Mouse (Mus musculus) right cerebral cortex, postnatal 14 days (tissue): ENCODE measurements at regions not wholly inside any gene's neighbourhood (a gene's known extent, or its start where the extent isn't known, plus 50 kb on each side); places are given as distances from the start of the nearest gene placed in this dataset.

ENCODE experiments used
- DNase-seq: peaks from one replicate; pipeline ENCODE4 v3.0.0; 2022

- no peak for DNase-seq
Observed at GRCm38 (mm10) chr5:33548800-33549199, 80.6 kb downstream of the Fam53a start.

- DNase-seq = peak; percentile 71
Observed at GRCm38 (mm10) chr5:33543372-33543771, 86.1 kb downstream of the Fam53a start.

GRCm38 (mm10) chr5:33542643-33543042, 86.8 kb downstream of the Fam53a start:
- DNase-seq = no peak

GRCm38 (mm10) chr5:33542000-33542554, 87.4 kb downstream of the Fam53a start:
- no peak for DNase-seq

DNA sequence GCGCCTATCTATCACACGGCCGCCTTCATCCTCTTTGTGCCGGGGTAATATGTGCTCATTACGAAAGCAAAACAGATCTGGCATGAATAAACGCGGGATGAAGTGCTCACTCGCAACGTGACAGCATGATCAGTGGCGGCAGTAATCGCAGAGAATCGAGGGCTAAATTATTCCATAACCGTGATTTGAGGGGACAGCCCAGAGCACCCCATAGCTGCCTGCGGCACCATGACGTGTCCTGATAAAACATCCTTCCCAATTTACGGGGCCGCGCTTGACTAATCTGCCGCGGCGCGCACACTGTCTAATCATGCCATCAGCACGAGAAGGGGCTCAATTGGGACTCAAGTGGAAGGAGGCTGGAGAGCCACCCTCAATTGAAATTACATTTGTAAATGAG, 89.2 kb downstream of the Fam53a start:
- DNase-seq = no peak

DNA sequence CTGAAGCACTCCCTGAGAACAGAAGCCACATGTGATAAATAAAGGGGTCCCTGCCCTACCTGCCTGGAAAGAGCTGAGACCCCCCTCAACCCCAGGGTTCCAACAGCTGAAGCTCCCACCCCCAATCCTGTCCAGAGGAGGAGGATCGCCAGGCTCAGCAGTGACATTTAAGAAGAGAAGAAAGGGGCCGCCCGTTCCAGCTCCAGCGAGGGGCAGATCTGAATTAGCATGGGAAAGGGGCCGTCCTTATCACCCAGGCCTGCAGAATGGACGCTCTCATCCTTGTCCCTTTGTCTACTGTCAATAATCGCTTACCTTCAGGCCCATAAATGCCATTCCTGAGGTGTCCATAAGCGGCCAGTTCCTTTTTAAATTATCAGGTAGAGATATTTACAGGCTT, 92.0 kb downstream of the Fam53a start:
- DNase-seq = no peak

DNA sequence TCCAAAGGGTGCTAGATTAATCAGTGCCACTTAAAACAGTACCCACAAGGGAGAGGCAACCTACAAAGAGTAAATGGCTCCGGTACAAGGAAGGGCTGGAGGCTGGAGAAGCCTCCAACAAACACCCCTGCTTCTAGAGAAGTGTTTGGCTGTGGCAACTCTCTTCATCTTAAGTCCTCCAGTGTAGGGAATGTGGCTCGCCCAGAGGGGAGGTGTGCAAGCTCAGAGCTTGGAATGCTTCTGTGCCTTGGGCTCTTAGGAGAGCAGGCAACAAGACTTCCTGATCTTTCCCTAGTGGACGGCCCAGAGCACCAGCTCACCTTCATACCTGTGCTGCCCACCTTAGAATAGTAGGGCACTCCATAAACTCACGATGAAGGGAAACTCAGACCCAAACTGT, 92.4 kb downstream of the Fam53a start:
- DNase-seq = no peak

DNA sequence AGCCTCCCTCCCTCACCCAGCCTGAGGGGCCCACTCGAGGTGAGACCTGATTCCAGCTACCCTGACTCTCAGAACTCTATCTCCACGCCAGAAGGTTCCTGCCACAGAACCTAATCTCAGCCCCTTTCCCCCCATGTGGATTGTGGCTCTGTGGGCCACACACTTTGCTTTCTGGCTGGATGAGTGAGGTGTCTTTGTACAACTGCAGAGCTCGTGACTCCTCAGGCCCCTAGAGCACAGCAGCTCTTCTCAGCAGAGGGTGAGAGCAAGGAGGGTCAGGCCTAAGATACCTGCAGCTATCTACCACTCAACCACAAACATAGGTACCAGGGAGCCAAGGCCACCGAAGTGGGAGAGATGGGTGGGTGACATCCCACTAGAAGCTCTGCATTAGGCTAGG, 93.2 kb downstream of the Fam53a start:
- no peak for DNase-seq

DNA sequence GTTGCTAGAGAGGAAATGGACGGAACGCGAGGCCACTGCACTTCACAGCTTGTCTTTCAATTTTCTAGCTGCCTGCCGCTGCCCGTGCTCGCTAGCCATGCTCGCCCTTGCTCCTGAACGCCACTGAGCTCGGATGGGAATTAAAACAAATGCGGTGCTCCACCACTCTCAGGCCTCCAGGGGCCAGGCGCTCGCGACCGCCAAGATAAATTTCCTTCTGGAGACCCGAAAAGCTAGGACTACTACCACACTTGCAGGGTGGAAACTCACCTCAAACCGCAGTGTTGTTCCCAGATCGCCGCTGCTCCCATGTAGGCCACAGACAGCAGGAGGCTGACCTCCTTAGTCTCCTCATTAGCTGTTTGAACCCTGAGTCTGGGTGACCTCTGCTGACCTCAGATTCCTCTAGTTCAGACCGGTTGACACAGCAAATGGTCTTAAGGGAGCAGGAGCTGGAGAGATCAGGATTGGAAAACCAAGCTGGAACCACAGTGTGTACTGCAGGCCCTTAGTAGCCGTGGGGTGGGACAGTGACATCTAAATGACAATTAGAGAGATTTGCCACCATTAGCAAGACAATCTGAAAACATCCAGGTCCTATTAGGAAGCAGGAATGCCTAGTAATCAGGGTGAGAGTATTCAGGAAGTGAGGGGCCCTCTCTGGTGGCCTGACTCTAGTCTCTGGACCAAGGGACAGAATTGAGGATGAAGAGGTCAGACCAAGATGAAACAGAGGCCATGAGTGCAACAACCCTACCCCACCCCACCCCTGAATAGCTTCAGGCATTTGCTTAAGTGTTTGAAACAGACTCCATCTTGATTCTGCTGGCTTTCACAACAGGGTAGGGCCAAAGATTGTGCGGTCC, 94.1 kb downstream of the Fam53a start:
- DNase-seq = no peak

DNA sequence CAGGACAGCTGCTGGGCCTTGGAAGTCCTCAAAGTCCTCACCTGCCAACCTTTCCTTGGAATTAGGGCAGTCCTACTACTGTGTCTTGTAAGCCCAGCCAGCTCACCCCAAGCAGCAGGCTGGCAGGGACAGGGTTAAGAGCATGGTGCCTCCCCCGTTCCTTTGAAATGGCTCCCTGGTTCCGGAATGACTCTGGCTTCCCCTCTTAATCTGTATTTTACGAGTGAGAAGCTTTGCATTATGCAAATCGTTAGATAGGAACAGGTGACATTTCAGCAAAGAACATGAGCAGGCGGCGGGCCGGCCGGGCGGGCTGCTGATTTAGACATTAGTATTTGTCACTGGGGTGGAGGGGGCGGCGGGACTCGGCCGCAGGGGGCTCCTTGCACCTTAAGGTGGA, 95.1 kb downstream of the Fam53a start:
- DNase-seq = peak; percentile 16

- DNase-seq = no peak
Observed at GRCm38 (mm10) chr5:33533185-33533584, 96.2 kb downstream of the Fam53a start.

GRCm38 (mm10) chr5:33531263-33531662, 97.5 kb upstream of the Nkx1-1 start:
- DNase-seq = no peak

DNA sequence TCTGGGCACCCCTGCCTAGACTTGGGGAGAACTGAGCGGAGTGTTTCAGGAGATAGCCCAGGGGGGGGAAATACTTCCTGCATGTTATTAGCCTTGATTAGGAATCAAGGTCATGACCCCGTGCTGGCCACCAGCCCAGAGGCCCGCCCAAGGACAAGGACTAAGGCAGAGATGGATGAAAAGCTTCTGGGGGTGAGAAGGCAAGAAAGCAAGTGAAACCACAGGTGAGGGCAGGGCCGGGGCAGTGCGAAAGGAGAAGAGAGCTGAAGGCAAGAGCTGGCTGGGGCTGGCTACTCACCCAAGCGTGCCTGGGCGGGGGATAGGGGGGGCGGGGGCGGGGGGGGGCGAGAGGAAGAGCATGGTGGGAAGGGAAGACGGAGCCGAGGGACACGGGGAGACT, 96.0 kb upstream of the Nkx1-1 start:
- DNase-seq = no peak

DNA sequence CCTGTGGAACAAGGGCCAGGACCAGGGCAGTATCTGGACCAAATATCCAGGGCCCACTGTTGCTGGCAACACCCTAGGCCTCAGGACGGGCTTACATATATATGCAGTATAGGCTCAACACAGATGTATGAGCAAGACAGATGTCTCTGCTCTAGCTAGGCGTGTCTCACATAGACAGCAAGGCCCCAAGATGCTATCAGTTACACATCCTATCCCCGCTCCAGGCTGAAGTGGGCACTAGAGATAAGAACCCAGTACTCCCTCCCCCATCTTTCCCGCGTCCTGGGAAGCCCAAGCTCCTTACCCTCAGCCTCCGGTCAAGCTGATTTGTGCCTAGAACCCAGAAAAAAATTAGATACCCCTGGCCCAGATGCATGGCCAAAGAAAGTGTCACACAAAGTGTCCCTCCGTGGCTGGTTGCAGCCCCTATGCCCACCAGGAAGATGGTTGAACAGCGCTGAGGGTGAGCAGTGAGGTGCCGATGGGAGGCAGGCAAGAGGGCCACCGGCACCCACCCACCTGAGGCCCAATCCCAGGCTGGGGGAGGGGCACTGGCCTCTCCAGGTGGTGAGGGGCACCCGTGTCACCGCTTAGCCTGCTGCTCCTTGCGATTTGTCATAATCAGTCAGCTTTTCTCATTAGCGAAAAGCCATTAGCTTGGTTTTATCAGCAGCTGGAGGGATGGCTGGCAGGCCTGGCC, 95.3 kb upstream of the Nkx1-1 start:
- DNase-seq = no peak

GRCm38 (mm10) chr5:33527750-33528149, 94.0 kb upstream of the Nkx1-1 start:
- no peak for DNase-seq

- no peak for DNase-seq
Observed at GRCm38 (mm10) chr5:33527316-33527715, 93.5 kb upstream of the Nkx1-1 start.

- no peak for DNase-seq
Observed at GRCm38 (mm10) chr5:33521951-33522742, 88.4 kb upstream of the Nkx1-1 start.

DNA sequence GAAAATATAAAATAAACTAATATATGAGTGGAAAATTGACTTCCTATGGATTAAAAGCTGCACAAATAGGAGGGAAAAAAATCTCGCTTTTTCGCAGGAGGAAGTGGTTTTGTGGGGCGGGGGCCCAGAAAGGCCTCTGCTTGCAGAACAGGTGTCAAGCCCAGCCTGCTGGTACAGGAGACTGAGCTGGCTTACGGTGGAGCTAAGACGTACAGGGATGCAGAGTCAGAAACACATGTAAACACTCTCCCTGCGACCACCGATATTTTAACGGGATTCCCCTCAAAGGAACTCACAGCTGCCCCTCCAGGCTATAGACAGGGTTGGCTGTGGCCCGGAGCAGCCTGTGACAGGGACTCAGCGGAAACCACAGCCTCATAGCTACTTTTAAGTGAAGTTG, 87.1 kb upstream of the Nkx1-1 start:
- DNase-seq = no peak

DNA sequence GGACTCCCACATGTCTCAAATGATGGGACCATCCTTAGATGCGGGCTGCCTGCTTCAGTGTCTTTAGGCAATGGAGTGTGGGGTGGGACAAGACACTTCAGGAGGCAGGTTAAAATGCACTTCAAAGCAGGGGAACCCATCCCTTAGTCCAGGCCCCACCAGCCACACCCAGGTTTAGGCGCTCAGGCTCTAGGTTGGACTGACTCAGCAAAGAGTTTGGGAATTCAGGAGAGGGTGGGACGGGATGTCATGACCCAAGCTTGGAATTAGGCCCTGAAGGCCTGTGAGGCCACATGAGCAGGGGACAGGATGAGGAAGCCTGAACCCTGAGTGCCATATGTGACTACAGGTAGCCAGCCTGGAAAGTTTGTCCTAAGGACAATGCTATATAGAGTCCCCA, 85.6 kb upstream of the Nkx1-1 start:
- DNase-seq = no peak

DNA sequence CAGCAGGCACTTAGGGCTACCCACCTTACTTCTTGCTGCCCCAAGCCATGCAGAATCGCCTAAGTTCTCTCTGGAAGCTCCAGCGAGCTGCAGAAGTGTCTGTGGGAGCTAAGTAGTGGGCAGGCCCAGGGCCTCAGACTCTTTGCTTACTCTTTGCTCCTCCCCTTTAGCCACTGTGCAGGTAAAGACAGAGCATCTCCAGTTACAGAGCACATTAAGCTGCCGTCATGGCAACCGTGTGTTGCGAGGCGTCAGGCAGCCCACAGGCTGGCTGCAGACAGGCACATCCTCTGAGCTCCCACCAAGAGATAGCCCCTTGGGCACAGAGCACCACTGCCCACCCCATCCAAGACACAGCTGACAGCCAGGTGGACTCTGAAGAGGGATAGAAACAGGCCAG, 85.1 kb upstream of the Nkx1-1 start:
- DNase-seq = no peak

DNA sequence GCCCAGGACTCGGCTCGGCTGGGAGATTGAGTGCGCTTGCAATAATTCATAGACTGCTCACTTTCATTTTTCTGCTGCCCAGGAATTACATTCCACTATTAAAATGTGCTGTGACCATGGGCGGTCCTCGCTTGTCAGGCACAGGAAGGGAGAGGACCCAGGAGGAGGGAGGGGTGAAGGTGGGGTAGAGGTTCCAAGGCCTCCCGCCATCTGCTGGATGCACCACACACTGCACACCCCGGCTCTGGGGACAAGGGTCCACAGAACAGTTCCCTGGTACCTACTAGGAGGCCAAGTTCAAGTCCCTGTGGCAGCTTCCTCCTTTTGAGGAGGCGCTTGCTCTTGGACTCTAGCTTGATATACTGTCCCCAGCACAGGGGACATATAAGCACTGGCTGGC, 83.8 kb upstream of the Nkx1-1 start:
- no peak for DNase-seq

- no peak for DNase-seq
Observed at GRCm38 (mm10) chr5:33516211-33516610, 82.4 kb upstream of the Nkx1-1 start.

DNA sequence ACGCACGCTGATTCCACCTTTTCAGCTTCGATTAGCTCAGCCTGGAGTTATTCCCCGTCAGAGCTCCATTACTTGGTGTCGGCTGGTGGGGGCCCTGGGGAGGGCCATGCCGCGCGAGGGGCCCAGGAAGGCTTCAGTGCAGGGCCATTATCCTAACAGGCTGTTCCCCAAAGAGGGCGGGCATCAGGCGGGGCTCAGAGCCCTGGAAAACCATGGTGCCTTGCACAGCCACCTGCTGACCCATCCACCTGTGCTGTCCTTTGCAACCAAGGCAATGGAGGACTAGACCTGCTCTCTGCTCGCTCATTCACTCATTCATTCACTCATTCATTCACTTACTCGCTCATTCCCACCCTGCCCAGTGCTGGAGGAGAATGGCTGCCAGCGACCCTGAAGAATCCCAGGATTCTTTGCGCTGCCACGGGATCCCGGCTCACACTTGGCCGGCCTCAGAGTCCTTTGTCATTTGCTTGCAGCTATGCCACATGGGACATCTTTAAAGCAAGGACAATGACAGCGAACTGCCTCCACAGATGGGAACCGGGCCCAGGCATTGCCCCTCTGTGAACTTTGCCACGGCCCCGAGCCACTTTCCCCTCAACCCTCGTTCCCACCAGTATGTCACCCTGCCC, 78.6 kb upstream of the Nkx1-1 start:
- no peak for DNase-seq
